Mouse (Mus musculus): ENCODE measurements around the gene Mog. TPM values are rescaled to one million over a fixed set of nuclear protein-coding genes. Genes with fewer than 3 reads are reported as not detected.
"Not testable (repeated sequence)": the region's sequence is repeated elsewhere in the genome, so short reads cannot be mapped to it uniquely, and the experiment has no call there.

Gene Mog
- polyA plus RNA-seq, 1 experiment from 2014 or later = not detected

- H3K27ac ChIP-seq (replicated peaks in 1 of 2; ENCODE audit: control insufficient read depth in 1 of 2, insufficient read depth in 1 of 2, low read depth in 2 of 2, low read length in 2 of 2) = no peak overlapping the region
- no peak overlapping the region for H3K4me2 ChIP-seq (ENCODE audit: low read length)
- no peaks in the 10 kb centered on the region for H3K36me3 ChIP-seq (ENCODE audit: control insufficient read depth, insufficient read depth, low read length)
- peaks cover 0 to 7% of the 10 kb centered on the region in 2 experiments; a peak in 2 of 4 replicates for H3K4me1 ChIP-seq (ENCODE audit: control insufficient read depth in 2 of 2, insufficient read depth in 2 of 2, low read length in 2 of 2)
- WGBS = 56% methylated on average over 3 of the region's 3 CpGs
- H3K9ac ChIP-seq (ENCODE audit: low read length) = no peak overlapping the region
- ATAC-seq (ENCODE audit: insufficient number of reproducible peaks, insufficient read depth, low FRiP score, low read depth) = no peak
- no peak overlapping the region for H3K4me3 ChIP-seq (ENCODE audit: control insufficient read depth in 1 of 2, insufficient read depth in 1 of 2, low read depth in 1 of 2, low read length in 2 of 2)
- peaks cover 23% of the 10 kb centered on the region for H3K27me3 ChIP-seq (ENCODE audit: control insufficient read depth, insufficient read depth, low read length)
- H3K9me3 ChIP-seq (ENCODE audit: control insufficient read depth, low read length) = no peaks in the 10 kb centered on the region
Observed at GRCm38 (mm10) chr17:36992336-36993104, 30.7 kb downstream of the Mog start.

- H3K4me2 ChIP-seq (ENCODE audit: low read length) = not testable (repeated sequence)
Observed at GRCm38 (mm10) chr17:36990630-36991029, 32.6 kb downstream of the Mog start.

GRCm38 (mm10) chr17:36989437-36989836, 33.8 kb downstream of the Mog start, which contains the start of gene H2-M5:
H2-M5 (minus strand) TSS chr17:36989537.
- WGBS = 27% methylated on average over 5 of the region's 5 CpGs
- Histone ChIP-seq H3K9me3 (ENCODE audit: control insufficient read depth, low read length) (no peaks in the 10 kb centered on the region), H3K27me3 (ENCODE audit: control insufficient read depth, insufficient read depth, low read length) (peaks cover 26% of the 10 kb centered on the region), H3K4me2 (ENCODE audit: low read length) (peak within 1 kb of the TSS; percentile 62), H3K4me3 (ENCODE audit: control insufficient read depth in 1 of 2, insufficient read depth in 1 of 2, low read depth in 1 of 2, low read length in 2 of 2) (peak within 1 kb of the TSS; percentile 23 to 25), H3K4me1 (ENCODE audit: control insufficient read depth in 2 of 2, insufficient read depth in 2 of 2, low read length in 2 of 2) (peaks cover 0 to 7% of the 10 kb centered on the region in 2 experiments; a peak in 2 of 4 replicates), H3K27ac (replicated peaks in 1 of 2; ENCODE audit: control insufficient read depth in 1 of 2, insufficient read depth in 1 of 2, low read depth in 2 of 2, low read length in 2 of 2) (no peak within 1 kb of the TSS), H3K9ac (ENCODE audit: low read length) (no peak within 1 kb of the TSS; the same call in 1 of the 2 replicates), H3K36me3 (ENCODE audit: control insufficient read depth, insufficient read depth, low read length) (no peaks in the 10 kb centered on the region)
- ATAC-seq (ENCODE audit: insufficient number of reproducible peaks, insufficient read depth, low FRiP score, low read depth) = no peak

More at GRCm38 (mm10) chr17:36990630-36991029, 32.6 kb downstream of the Mog start:
- not testable (repeated sequence) for H3K9ac ChIP-seq (ENCODE audit: low read length); ATAC-seq (ENCODE audit: insufficient number of reproducible peaks, insufficient read depth, low FRiP score, low read depth); H3K36me3 ChIP-seq (ENCODE audit: control insufficient read depth, insufficient read depth, low read length); H3K4me1 ChIP-seq (ENCODE audit: control insufficient read depth in 2 of 2, insufficient read depth in 2 of 2, low read length in 2 of 2); H3K4me3 ChIP-seq (ENCODE audit: control insufficient read depth in 1 of 2, insufficient read depth in 1 of 2, low read depth in 1 of 2, low read length in 2 of 2); H3K27ac ChIP-seq (replicated peaks in 1 of 2; ENCODE audit: control insufficient read depth in 1 of 2, insufficient read depth in 1 of 2, low read depth in 2 of 2, low read length in 2 of 2); H3K9me3 ChIP-seq (ENCODE audit: control insufficient read depth, low read length)
- WGBS = 87% methylated on average over 6 of the region's 6 CpGs
- H3K27me3 ChIP-seq (ENCODE audit: control insufficient read depth, insufficient read depth, low read length) = peaks cover 26% of the 10 kb centered on the region

GRCm38 (mm10) chr17:36988475-36988874, 34.7 kb downstream of the Mog start:
- H3K9ac ChIP-seq (ENCODE audit: low read length) = no peak overlapping the region
- no peak for ATAC-seq (ENCODE audit: insufficient number of reproducible peaks, insufficient read depth, low FRiP score, low read depth)
- H3K27ac ChIP-seq (replicated peaks in 1 of 2; ENCODE audit: control insufficient read depth in 1 of 2, insufficient read depth in 1 of 2, low read depth in 2 of 2, low read length in 2 of 2) = no peak overlapping the region
- H3K4me3 ChIP-seq (ENCODE audit: control insufficient read depth in 1 of 2, insufficient read depth in 1 of 2, low read depth in 1 of 2, low read length in 2 of 2) = peak overlapping the region; percentile 23 to 25
- 5% methylated on average over 24 of the region's 24 CpGs for WGBS
- peaks cover 0 to 7% of the 10 kb centered on the region in 2 experiments; a peak in 2 of 4 replicates for H3K4me1 ChIP-seq (ENCODE audit: control insufficient read depth in 2 of 2, insufficient read depth in 2 of 2, low read length in 2 of 2)
- peaks cover 26% of the 10 kb centered on the region for H3K27me3 ChIP-seq (ENCODE audit: control insufficient read depth, insufficient read depth, low read length)
- peak overlapping the region; percentile 62 for H3K4me2 ChIP-seq (ENCODE audit: low read length)
- no peaks in the 10 kb centered on the region for H3K36me3 ChIP-seq (ENCODE audit: control insufficient read depth, insufficient read depth, low read length)
- H3K9me3 ChIP-seq (ENCODE audit: control insufficient read depth, low read length) = no peaks in the 10 kb centered on the region

GRCm38 (mm10) chr17:36982253-36983155, 40.7 kb downstream of the Mog start:
- Histone ChIP-seq H3K4me3 (ENCODE audit: control insufficient read depth in 1 of 2, insufficient read depth in 1 of 2, low read depth in 1 of 2, low read length in 2 of 2) (no peak overlapping the region), H3K27ac (replicated peaks in 1 of 2; ENCODE audit: control insufficient read depth in 1 of 2, insufficient read depth in 1 of 2, low read depth in 2 of 2, low read length in 2 of 2) (no peak overlapping the region), H3K9ac (ENCODE audit: low read length) (no peak overlapping the region), H3K27me3 (ENCODE audit: control insufficient read depth, insufficient read depth, low read length) (peaks cover 2% of the 10 kb centered on the region), H3K4me2 (ENCODE audit: low read length) (no peak overlapping the region), H3K4me1 (ENCODE audit: control insufficient read depth in 2 of 2, insufficient read depth in 2 of 2, low read length in 2 of 2) (peaks cover 0 to 3% of the 10 kb centered on the region in 2 experiments; a peak in 1 of 4 replicates), H3K36me3 (ENCODE audit: control insufficient read depth, insufficient read depth, low read length) (no peaks in the 10 kb centered on the region), H3K9me3 (ENCODE audit: control insufficient read depth, low read length) (no peaks in the 10 kb centered on the region)
- no peak for ATAC-seq (ENCODE audit: insufficient number of reproducible peaks, insufficient read depth, low FRiP score, low read depth)
- 43% methylated on average over 5 of the region's 5 CpGs for WGBS

- 4% methylated on average over 4 of the region's 4 CpGs for WGBS
- Histone ChIP-seq H3K4me3 (ENCODE audit: control insufficient read depth in 1 of 2, insufficient read depth in 1 of 2, low read depth in 1 of 2, low read length in 2 of 2) (peak overlapping the region in 1 of 2 experiments; percentile 29; a peak in 2 of 4 replicates), H3K27me3 (ENCODE audit: control insufficient read depth, insufficient read depth, low read length) (no peaks in the 10 kb centered on the region; the same call in 1 of the 2 replicates), H3K9ac (ENCODE audit: low read length) (peak overlapping the region; percentile 54), H3K9me3 (ENCODE audit: control insufficient read depth, low read length) (no peaks in the 10 kb centered on the region), H3K36me3 (ENCODE audit: control insufficient read depth, insufficient read depth, low read length) (no peaks in the 10 kb centered on the region), H3K4me2 (ENCODE audit: low read length) (peak overlapping the region; percentile 69), H3K4me1 (ENCODE audit: control insufficient read depth in 2 of 2, insufficient read depth in 2 of 2, low read length in 2 of 2) (peaks cover 0 to 3% of the 10 kb centered on the region in 2 experiments; a peak in 1 of 4 replicates), H3K27ac (replicated peaks in 1 of 2; ENCODE audit: control insufficient read depth in 1 of 2, insufficient read depth in 1 of 2, low read depth in 2 of 2, low read length in 2 of 2) (no peak overlapping the region)
- no peak for ATAC-seq (ENCODE audit: insufficient number of reproducible peaks, insufficient read depth, low FRiP score, low read depth)
Observed at GRCm38 (mm10) chr17:36981845-36982244, 41.4 kb downstream of the Mog start.

- Histone ChIP-seq H3K4me1 (ENCODE audit: control insufficient read depth in 2 of 2, insufficient read depth in 2 of 2, low read length in 2 of 2) (peaks cover 0 to 3% of the 10 kb centered on the region in 2 experiments; a peak in 1 of 4 replicates), H3K4me3 (ENCODE audit: control insufficient read depth in 1 of 2, insufficient read depth in 1 of 2, low read depth in 1 of 2, low read length in 2 of 2) (peak within 1 kb of the TSS; percentile 29 to 33), H3K27me3 (ENCODE audit: control insufficient read depth, insufficient read depth, low read length) (no peaks in the 10 kb centered on the region; the same call in 1 of the 2 replicates), H3K36me3 (ENCODE audit: control insufficient read depth, insufficient read depth, low read length) (no peaks in the 10 kb centered on the region), H3K4me2 (ENCODE audit: low read length) (peak within 1 kb of the TSS; percentile 69), H3K27ac (replicated peaks in 1 of 2; ENCODE audit: control insufficient read depth in 1 of 2, insufficient read depth in 1 of 2, low read depth in 2 of 2, low read length in 2 of 2) (no peak within 1 kb of the TSS), H3K9me3 (ENCODE audit: control insufficient read depth, low read length) (no peaks in the 10 kb centered on the region), H3K9ac (ENCODE audit: low read length) (peak within 1 kb of the TSS; percentile 54)
- peak; percentile 56; the same call in 1 of the 2 replicates for ATAC-seq (ENCODE audit: insufficient number of reproducible peaks, insufficient read depth, low FRiP score, low read depth)
- 4% methylated on average over 18 of the region's 18 CpGs for WGBS
Observed at GRCm38 (mm10) chr17:36981221-36981813, 41.9 kb downstream of the Mog start, which contains the start of gene 2410137M14Rik. 2410137M14Rik (minus strand) TSS chr17:36981237.

Data from heart, embryonic 14.5 days (tissue).